Mouse (Mus musculus): ENCODE data around the gene Chmp4b. TPM values are rescaled to one million over a fixed set of nuclear protein-coding genes. Genes with fewer than 3 reads are reported as not detected.

The Chmp4b gene
- polyA plus RNA-seq, 1 experiment from 2014 or later = 14.8 TPM

- Histone ChIP-seq H3K27ac (replicated peaks; ENCODE audit: low read depth, low read length) (no peak overlapping the region), H3K27me3 (ENCODE audit: control insufficient read depth, insufficient read depth, low read length) (no peaks in the 10 kb centered on the region), H3K36me3 (replicated peaks; ENCODE audit: control insufficient read depth, insufficient read depth, low read depth, low read length) (no peaks in the 10 kb centered on the region), H3K4me1 (ENCODE audit: control insufficient read depth, insufficient read depth, low read length) (no peaks in the 10 kb centered on the region), H3K9ac (replicated peaks; ENCODE audit: low read length) (no peak overlapping the region), H3K4me2 (ENCODE audit: low read depth, low read length) (no peak overlapping the region), H3K4me3 (ENCODE audit: low read depth, low read length) (no peak overlapping the region), H3K9me3 (replicated peaks; ENCODE audit: control insufficient read depth, low read length) (no peaks in the 10 kb centered on the region)
- WGBS = 72% methylated on average over 5 of the region's 5 CpGs
- DNase-seq (ENCODE audit: low spot score) = no peak
- no peak for ATAC-seq (replicated peaks; ENCODE audit: insufficient number of reproducible peaks, low FRiP score, low TSS enrichment, low read depth)
Observed at GRCm38 (mm10) chr2:154659531-154660074, 8.1 kb downstream of the Chmp4b start.

DNA sequence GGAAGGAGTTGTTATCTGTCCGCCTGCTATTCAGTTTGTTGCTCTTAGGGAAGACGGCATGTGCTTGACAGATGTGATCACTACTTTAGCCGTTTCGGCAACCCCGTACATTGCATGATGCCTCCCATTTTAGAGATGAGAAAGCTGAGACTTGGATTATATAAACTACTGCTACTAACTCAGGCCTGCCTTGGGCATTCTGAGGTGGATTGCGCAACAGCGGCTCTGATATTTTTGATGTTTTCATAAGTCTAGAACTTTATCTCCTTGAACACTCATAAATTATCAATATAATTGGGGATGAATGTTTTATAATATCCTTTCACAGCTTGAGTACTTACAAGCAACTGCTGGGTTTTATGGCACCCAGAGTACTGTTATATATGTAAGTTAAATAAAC, 17.2 kb downstream of the Chmp4b start:
- 61% methylated on average over 7 of the region's 7 CpGs for WGBS
- Histone ChIP-seq H3K4me2 (ENCODE audit: low read depth, low read length) (no peak overlapping the region), H3K4me1 (ENCODE audit: control insufficient read depth, insufficient read depth, low read length) (no peaks in the 10 kb centered on the region), H3K9ac (replicated peaks; ENCODE audit: low read length) (no peak overlapping the region), H3K4me3 (ENCODE audit: low read depth, low read length) (no peak overlapping the region), H3K36me3 (replicated peaks; ENCODE audit: control insufficient read depth, insufficient read depth, low read depth, low read length) (no peaks in the 10 kb centered on the region), H3K9me3 (replicated peaks; ENCODE audit: control insufficient read depth, low read length) (no peaks in the 10 kb centered on the region), H3K27me3 (ENCODE audit: control insufficient read depth, insufficient read depth, low read length) (no peaks in the 10 kb centered on the region), H3K27ac (replicated peaks; ENCODE audit: low read depth, low read length) (no peak overlapping the region)
- no peak for DNase-seq (ENCODE audit: low spot score)
- ATAC-seq (replicated peaks; ENCODE audit: insufficient number of reproducible peaks, low FRiP score, low TSS enrichment, low read depth) = no peak

GRCm38 (mm10) chr2:154670106-154670505, 18.6 kb downstream of the Chmp4b start:
- Histone ChIP-seq H3K4me1 (ENCODE audit: control insufficient read depth, insufficient read depth, low read length) (no peaks in the 10 kb centered on the region), H3K36me3 (replicated peaks; ENCODE audit: control insufficient read depth, insufficient read depth, low read depth, low read length) (no peaks in the 10 kb centered on the region), H3K9me3 (replicated peaks; ENCODE audit: control insufficient read depth, low read length) (no peaks in the 10 kb centered on the region), H3K4me3 (ENCODE audit: low read depth, low read length) (no peak overlapping the region), H3K9ac (replicated peaks; ENCODE audit: low read length) (no peak overlapping the region), H3K27ac (replicated peaks; ENCODE audit: low read depth, low read length) (no peak overlapping the region), H3K27me3 (ENCODE audit: control insufficient read depth, insufficient read depth, low read length) (no peaks in the 10 kb centered on the region), H3K4me2 (ENCODE audit: low read depth, low read length) (no peak overlapping the region)
- ATAC-seq (replicated peaks; ENCODE audit: insufficient number of reproducible peaks, low FRiP score, low TSS enrichment, low read depth) = no peak
- DNase-seq (ENCODE audit: low spot score) = no peak
- 79% methylated on average over 4 of the region's 4 CpGs for WGBS

DNA sequence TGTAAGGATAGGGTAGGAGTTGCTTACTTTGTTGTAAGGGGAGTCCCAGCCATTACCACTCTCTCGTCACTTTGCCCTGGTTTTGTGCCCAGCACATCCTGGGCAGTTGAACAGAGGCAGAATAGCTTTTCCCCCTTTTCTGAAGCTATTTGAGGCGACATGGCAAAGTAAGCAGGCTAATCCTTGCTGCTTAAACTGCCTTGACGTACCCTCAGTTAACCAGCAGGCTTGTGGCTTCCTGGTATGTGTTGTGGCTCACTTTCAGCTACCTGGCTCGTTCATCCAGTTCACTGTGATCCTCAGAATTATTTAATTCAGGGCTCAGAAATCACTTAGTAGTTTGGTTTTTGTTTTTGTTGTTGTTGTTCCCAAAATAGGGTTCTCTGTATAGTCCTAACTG, 19.2 kb downstream of the Chmp4b start:
- Histone ChIP-seq H3K9me3 (replicated peaks; ENCODE audit: control insufficient read depth, low read length) (no peaks in the 10 kb centered on the region), H3K27ac (replicated peaks; ENCODE audit: low read depth, low read length) (no peak overlapping the region), H3K9ac (replicated peaks; ENCODE audit: low read length) (no peak overlapping the region), H3K4me3 (ENCODE audit: low read depth, low read length) (no peak overlapping the region), H3K36me3 (replicated peaks; ENCODE audit: control insufficient read depth, insufficient read depth, low read depth, low read length) (no peaks in the 10 kb centered on the region), H3K4me1 (ENCODE audit: control insufficient read depth, insufficient read depth, low read length) (no peaks in the 10 kb centered on the region), H3K4me2 (ENCODE audit: low read depth, low read length) (no peak overlapping the region), H3K27me3 (ENCODE audit: control insufficient read depth, insufficient read depth, low read length) (no peaks in the 10 kb centered on the region)
- ATAC-seq (replicated peaks; ENCODE audit: insufficient number of reproducible peaks, low FRiP score, low TSS enrichment, low read depth) = no peak
- 83% methylated on average over 4 of the region's 4 CpGs for WGBS
- DNase-seq (ENCODE audit: low spot score) = no peak

GRCm38 (mm10) chr2:154674008-154674407, 22.5 kb downstream of the Chmp4b start:
- 59% methylated on average over 4 of the region's 4 CpGs for WGBS
- DNase-seq (ENCODE audit: low spot score) (peak; percentile 53), ATAC-seq (replicated peaks; ENCODE audit: insufficient number of reproducible peaks, low FRiP score, low TSS enrichment, low read depth) (no peak)
- Histone ChIP-seq H3K27ac (replicated peaks; ENCODE audit: low read depth, low read length) (no peak overlapping the region), H3K36me3 (replicated peaks; ENCODE audit: control insufficient read depth, insufficient read depth, low read depth, low read length) (no peaks in the 10 kb centered on the region), H3K27me3 (ENCODE audit: control insufficient read depth, insufficient read depth, low read length) (no peaks in the 10 kb centered on the region), H3K4me1 (ENCODE audit: control insufficient read depth, insufficient read depth, low read length) (0 out of 2 replicates have a peak, but pooled peaks cover 2% of the 10 kb centered on the region), H3K4me3 (ENCODE audit: low read depth, low read length) (no peak overlapping the region), H3K4me2 (ENCODE audit: low read depth, low read length) (no peak overlapping the region), H3K9ac (replicated peaks; ENCODE audit: low read length) (no peak overlapping the region), H3K9me3 (replicated peaks; ENCODE audit: control insufficient read depth, low read length) (no peaks in the 10 kb centered on the region)

DNA sequence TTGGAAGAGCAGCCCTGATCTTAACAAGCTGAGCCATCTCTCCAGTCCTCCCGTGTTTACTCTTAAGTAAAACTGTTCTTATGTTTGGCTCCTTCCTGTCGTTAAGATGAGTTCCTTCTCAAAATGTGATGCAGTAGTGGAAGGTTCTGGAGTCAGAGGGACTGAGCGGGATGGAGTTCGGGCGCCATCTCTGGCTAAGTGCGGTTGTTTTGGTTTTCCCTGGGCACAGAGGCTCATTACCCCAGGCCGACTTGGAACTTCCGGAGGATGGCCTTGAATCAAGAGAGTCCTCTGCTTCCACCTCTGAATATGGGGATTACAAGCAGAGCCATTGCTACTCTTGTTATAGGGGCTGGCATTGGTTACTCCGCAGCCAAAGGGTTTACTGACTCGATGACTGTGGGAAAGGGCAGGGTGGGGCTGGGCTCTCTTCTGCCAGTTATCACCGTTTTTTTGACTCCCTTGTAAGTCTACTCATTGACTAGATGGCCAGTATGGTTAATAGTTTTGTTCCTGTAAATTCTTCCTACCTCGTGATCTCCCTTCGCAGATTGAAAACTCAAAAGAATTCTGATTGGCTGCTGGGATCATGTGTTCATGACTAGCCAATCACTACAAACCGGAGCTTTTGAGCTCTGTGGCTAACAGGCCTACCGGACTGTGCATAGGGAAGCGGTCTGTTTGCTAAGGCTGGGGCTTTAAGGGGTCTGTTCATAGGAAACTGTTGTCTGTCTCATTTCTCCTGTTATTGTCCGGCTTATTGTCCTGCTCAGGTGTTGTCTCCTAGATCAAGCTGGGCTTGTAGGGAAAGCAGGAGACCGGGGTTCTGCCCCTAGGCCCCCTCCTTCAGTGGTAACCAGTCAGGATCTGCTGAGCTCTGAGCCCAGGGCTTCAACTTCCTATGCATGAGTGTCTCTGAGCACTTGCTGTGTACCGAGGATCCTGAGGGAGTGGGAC, 25.4 kb downstream of the Chmp4b start:
- H3K4me2 ChIP-seq (ENCODE audit: low read depth, low read length) = no peak overlapping the region; the same call in 1 of the 2 replicates
- no peaks in the 10 kb centered on the region for H3K27me3 ChIP-seq (ENCODE audit: control insufficient read depth, insufficient read depth, low read length)
- H3K4me1 ChIP-seq (ENCODE audit: control insufficient read depth, insufficient read depth, low read length) = 0 out of 2 replicates have a peak, but pooled peaks cover 2% of the 10 kb centered on the region
- H3K9ac ChIP-seq (replicated peaks; ENCODE audit: low read length) = no peak overlapping the region
- H3K4me3 ChIP-seq (ENCODE audit: low read depth, low read length) = no peak overlapping the region
- peak overlapping the region; percentile 38; the same call in 1 of the 2 replicates for H3K27ac ChIP-seq (replicated peaks; ENCODE audit: low read depth, low read length)
- peak; percentile 59 for DNase-seq (ENCODE audit: low spot score)
- H3K36me3 ChIP-seq (replicated peaks; ENCODE audit: control insufficient read depth, insufficient read depth, low read depth, low read length) = no peaks in the 10 kb centered on the region
- ATAC-seq (replicated peaks; ENCODE audit: insufficient number of reproducible peaks, low FRiP score, low TSS enrichment, low read depth) = 0 out of 2 replicates have a peak, but pooled peaks have one; percentile 58
- WGBS = 63% methylated on average over 19 of the region's 19 CpGs
- H3K9me3 ChIP-seq (replicated peaks; ENCODE audit: control insufficient read depth, low read length) = no peaks in the 10 kb centered on the region

DNA sequence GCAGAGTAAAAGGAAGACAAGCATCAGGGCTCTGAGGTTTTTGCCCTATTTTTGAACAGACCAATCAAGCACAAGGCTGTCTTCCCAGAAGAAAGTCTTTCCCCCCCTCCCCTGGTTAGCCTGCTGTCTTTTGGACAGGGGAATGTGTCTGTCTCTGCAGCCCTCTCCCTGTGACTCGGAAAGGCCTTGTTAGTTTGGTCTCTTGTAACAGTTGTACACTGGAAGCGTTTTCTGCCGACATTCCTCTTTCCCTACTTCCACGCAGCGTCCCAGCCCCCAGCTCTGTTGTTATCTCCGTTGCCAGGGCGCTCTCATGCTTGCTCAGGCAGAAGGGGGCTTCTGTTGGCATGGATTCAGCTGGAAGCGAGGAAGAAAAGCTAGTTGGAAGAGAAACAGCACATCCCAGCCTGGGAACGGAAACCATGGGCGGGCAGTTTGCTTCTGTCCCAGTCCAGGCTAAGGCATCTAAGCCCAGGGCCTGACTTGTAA, 26.2 kb downstream of the Chmp4b start:
- H3K9me3 ChIP-seq (replicated peaks; ENCODE audit: control insufficient read depth, low read length) = no peaks in the 10 kb centered on the region
- no peaks in the 10 kb centered on the region for H3K36me3 ChIP-seq (replicated peaks; ENCODE audit: control insufficient read depth, insufficient read depth, low read depth, low read length)
- H3K4me3 ChIP-seq (ENCODE audit: low read depth, low read length) = no peak overlapping the region
- H3K4me1 ChIP-seq (ENCODE audit: control insufficient read depth, insufficient read depth, low read length) = 0 out of 2 replicates have a peak, but pooled peaks cover 2% of the 10 kb centered on the region
- ATAC-seq (replicated peaks; ENCODE audit: insufficient number of reproducible peaks, low FRiP score, low TSS enrichment, low read depth) = no peak
- no peaks in the 10 kb centered on the region for H3K27me3 ChIP-seq (ENCODE audit: control insufficient read depth, insufficient read depth, low read length)
- H3K27ac ChIP-seq (replicated peaks; ENCODE audit: low read depth, low read length) = peak overlapping the region; percentile 38; the same call in 1 of the 2 replicates
- H3K4me2 ChIP-seq (ENCODE audit: low read depth, low read length) = no peak overlapping the region; the same call in 1 of the 2 replicates
- WGBS = 47% methylated on average over 10 of the region's 10 CpGs
- H3K9ac ChIP-seq (replicated peaks; ENCODE audit: low read length) = 0 out of 2 replicates have a peak overlapping the region, but pooled peaks have one; percentile 26
- peak; percentile 51 for DNase-seq (ENCODE audit: low spot score)

- ATAC-seq (replicated peaks; ENCODE audit: insufficient number of reproducible peaks, low FRiP score, low TSS enrichment, low read depth) (no peak), DNase-seq (ENCODE audit: low spot score) (no peak)
- no peak overlapping the region for H3K4me3 ChIP-seq (ENCODE audit: low read depth, low read length)
- no peaks in the 10 kb centered on the region for H3K27me3 ChIP-seq (ENCODE audit: control insufficient read depth, insufficient read depth, low read length)
- no peak overlapping the region for H3K4me2 ChIP-seq (ENCODE audit: low read depth, low read length)
- WGBS = 92% methylated on average over 3 of the region's 3 CpGs
- no peak overlapping the region for H3K9ac ChIP-seq (replicated peaks; ENCODE audit: low read length)
- no peaks in the 10 kb centered on the region for H3K9me3 ChIP-seq (replicated peaks; ENCODE audit: control insufficient read depth, low read length)
- H3K27ac ChIP-seq (replicated peaks; ENCODE audit: low read depth, low read length) = no peak overlapping the region
- 0 out of 2 replicates have a peak, but pooled peaks cover 2% of the 10 kb centered on the region for H3K4me1 ChIP-seq (ENCODE audit: control insufficient read depth, insufficient read depth, low read length)
- H3K36me3 ChIP-seq (replicated peaks; ENCODE audit: control insufficient read depth, insufficient read depth, low read depth, low read length) = no peaks in the 10 kb centered on the region
Observed at GRCm38 (mm10) chr2:154678995-154679394, 27.5 kb downstream of the Chmp4b start.
